In genomic region chr4:101462065-101462464, GRCm38 (mm10) we compare ENCODE assay signal across 20 mouse cellular contexts.
"Had no signal": no experiment of that assay in that cellular context is flagged by ENCODE, and none has a peak within 500 bp of the region (broad histone marks: within the 10 kb centered on the region; RNA-seq: fewer than 3 reads in every experiment).

No protein-coding gene starts in this region.

- H3K27ac ChIP-seq: liver, embryonic 14.5 days; lung, embryonic 15.5 days; midbrain, embryonic 10.5 days; midbrain, embryonic 12.5 days; neural tube, embryonic 13.5 days; neural tube, embryonic 15.5 days had no signal

- H3K36me3 ChIP-seq: midbrain, embryonic 12.5 days; neural tube, embryonic 13.5 days; neural tube, embryonic 15.5 days had no signal

- H3K9ac ChIP-seq: liver, embryonic 14.5 days; lung, embryonic 15.5 days; midbrain, embryonic 12.5 days; neural tube, embryonic 13.5 days; neural tube, embryonic 15.5 days had no signal

- H3K4me1 ChIP-seq: lung, embryonic 15.5 days; midbrain, embryonic 10.5 days; midbrain, embryonic 12.5 days; neural tube, embryonic 13.5 days; neural tube, embryonic 15.5 days had no signal

- DNase-seq: lung, adult 18-20 months; lung, postnatal 4 days; midbrain, embryonic 14.5 days; retina, postnatal 1 day; right cerebral cortex, adult 18-20 months; right cerebral cortex, postnatal 25 days; right cerebral cortex, postnatal 4 days; spleen, adult 18-20 months; thymus, adult 18-20 months; thymus, postnatal 14 days; thymus, postnatal 36 days had no signal

- ATAC-seq: lung, postnatal 0 days; midbrain, embryonic 16.5 days had no signal

- H3K4me3 ChIP-seq: lung, embryonic 15.5 days; midbrain, embryonic 10.5 days; midbrain, embryonic 12.5 days; myocyte; neural tube, embryonic 13.5 days; neural tube, embryonic 15.5 days had no signal

- H3K9me3 ChIP-seq: lung, embryonic 15.5 days; midbrain, embryonic 10.5 days; midbrain, embryonic 12.5 days; neural tube, embryonic 13.5 days; neural tube, embryonic 15.5 days had no signal

- H3K4me2 ChIP-seq: lung, embryonic 15.5 days; midbrain, embryonic 12.5 days; neural tube, embryonic 13.5 days; neural tube, embryonic 15.5 days had no signal

- H3K27me3 ChIP-seq: lung, embryonic 15.5 days; midbrain, embryonic 12.5 days; neural tube, embryonic 13.5 days; neural tube, embryonic 15.5 days had no signal
